Mouse (Mus musculus) E14TG2a.4 (cell line): Measurements from ENCODE around the gene Nav3.
"Not testable (repeated sequence)": the region's sequence is repeated elsewhere in the genome, so short reads cannot be mapped to it uniquely, and the experiment has no call there.

Experiments used
- H3K27me3 ChIP-seq: 2 replicates; pipeline ENCODE4 v1.6.1; 2014; ENCODE audit warnings: low read length, control low read depth; ENCODE audit not compliant: insufficient read depth
- H3K36me3 ChIP-seq: 2 replicates; pipeline ENCODE4 v1.6.1; 2014; ENCODE audit warnings: low read length, control low read depth; ENCODE audit not compliant: insufficient read depth
- H3K4me1 ChIP-seq: replicated peaks from 2 replicates; pipeline ENCODE4 v1.6.1; 2014; ENCODE audit warnings: low read depth, low read length, control low read depth
- H3K4me3 ChIP-seq: replicated peaks from 2 replicates; pipeline ENCODE4 v1.5.1; 2014; ENCODE audit warnings: mild to moderate bottlenecking, low read length
- H3K9me3 ChIP-seq: 2 replicates; pipeline ENCODE4 v1.6.1; 2014; ENCODE audit warnings: low read length, control low read depth
- CTCF ChIP-seq: conservative IDR thresholded peaks from 2 replicates; pipeline ENCODE4 v1.5.1; 2014; ENCODE audit warnings: low read length
- NANOG ChIP-seq: IDR thresholded peaks from 2 replicates; pipeline ENCODE4 v1.6.1; 2014; ENCODE audit warnings: borderline replicate concordance, low read length, mixed read lengths
- POU5F1 ChIP-seq: IDR thresholded peaks from 2 replicates; pipeline ENCODE4 v1.6.1; 2014; ENCODE audit warnings: low read length, borderline replicate concordance

Nav3 gene

GRCm38 (mm10) chr10:110024897-110025296, 431.1 kb downstream of the Nav3 start:
- H3K9me3 ChIP-seq, result peaks cover 36% of the 10 kb centered on the region
- TF ChIP-seq NANOG, result peak; percentile 60; the same call in 1 of the 2 replicates
- not testable (repeated sequence) for H3K4me1 ChIP-seq, H3K36me3 ChIP-seq, H3K27me3 ChIP-seq, H3K4me3 ChIP-seq

- Histone ChIP-seq H3K36me3 (no peaks in the 10 kb centered on the region; the same call in 1 of the 2 replicates), H3K27me3 (peaks cover 4% of the 10 kb centered on the region; the same call in 1 of the 2 replicates), H3K4me3 (no peak overlapping the region), H3K4me1 (peaks cover 5% of the 10 kb centered on the region; the same call in 1 of the 2 replicates), H3K9me3 (peaks cover 25% of the 10 kb centered on the region)
- TF ChIP-seq POU5F1 (no peak), CTCF (no peak), NANOG (no peak)
These were observed 433.9 kb downstream of the Nav3 start for GRCm38 (mm10) chr10:110022100-110022499.

GRCm38 (mm10) chr10:110019266-110019866, 436.6 kb downstream of the Nav3 start:
- TF ChIP-seq POU5F1, result no peak
- TF ChIP-seq CTCF, result no peak
- TF ChIP-seq NANOG, result no peak
- H3K4me3 ChIP-seq, result no peak overlapping the region
- no peaks in the 10 kb centered on the region for H3K4me1 ChIP-seq
- peaks cover 20% of the 10 kb centered on the region for H3K9me3 ChIP-seq
- no peaks in the 10 kb centered on the region for H3K27me3 ChIP-seq
- no peaks in the 10 kb centered on the region; the same call in 1 of the 2 replicates for H3K36me3 ChIP-seq

- H3K4me3 ChIP-seq, H3K27me3 ChIP-seq, H3K36me3 ChIP-seq, H3K4me1 ChIP-seq: not testable (repeated sequence)
- peaks cover 14% of the 10 kb centered on the region for H3K9me3 ChIP-seq
These were observed 454.7 kb downstream of the Nav3 start for GRCm38 (mm10) chr10:110001328-110001727.

GRCm38 (mm10) chr10:110000755-110001247, 455.2 kb downstream of the Nav3 start:
- Histone ChIP-seq H3K4me1 (no peaks in the 10 kb centered on the region), H3K36me3 (no peaks in the 10 kb centered on the region), H3K27me3 (no peaks in the 10 kb centered on the region), H3K9me3 (peaks cover 14% of the 10 kb centered on the region), H3K4me3 (no peak overlapping the region)
- TF ChIP-seq CTCF, result no peak
- no peak for TF ChIP-seq NANOG
- no peak for TF ChIP-seq POU5F1

GRCm38 (mm10) chr10:109999904-110000303, 456.1 kb downstream of the Nav3 start:
- peaks cover 14% of the 10 kb centered on the region for H3K9me3 ChIP-seq
- no peaks in the 10 kb centered on the region for H3K36me3 ChIP-seq
- no peaks in the 10 kb centered on the region for H3K4me1 ChIP-seq
- TF ChIP-seq POU5F1 (no peak), NANOG (no peak)
- no peak overlapping the region for H3K4me3 ChIP-seq
- no peaks in the 10 kb centered on the region for H3K27me3 ChIP-seq

- no peaks in the 10 kb centered on the region for H3K36me3 ChIP-seq
- H3K9me3 ChIP-seq, result peaks cover 14% of the 10 kb centered on the region
- no peak for TF ChIP-seq NANOG
- TF ChIP-seq POU5F1, result no peak
- TF ChIP-seq CTCF, result no peak
- no peaks in the 10 kb centered on the region for H3K4me1 ChIP-seq
- H3K27me3 ChIP-seq, result no peaks in the 10 kb centered on the region
- no peak overlapping the region for H3K4me3 ChIP-seq
These were observed 461.7 kb downstream of the Nav3 start for GRCm38 (mm10) chr10:109994302-109994701.

GRCm38 (mm10) chr10:109985824-109986485, 470.0 kb downstream of the Nav3 start:
- no peak overlapping the region for H3K4me3 ChIP-seq
- H3K27me3 ChIP-seq, result no peaks in the 10 kb centered on the region
- H3K4me1 ChIP-seq, result peaks cover 2% of the 10 kb centered on the region
- TF ChIP-seq POU5F1 (no peak), NANOG (no peak)
- no peaks in the 10 kb centered on the region for H3K9me3 ChIP-seq
- no peaks in the 10 kb centered on the region for H3K36me3 ChIP-seq

GRCm38 (mm10) chr10:109976351-109976750, 479.7 kb downstream of the Nav3 start:
- no peaks in the 10 kb centered on the region for H3K4me1 ChIP-seq
- no peaks in the 10 kb centered on the region for H3K9me3 ChIP-seq
- TF ChIP-seq POU5F1, result no peak
- no peak for TF ChIP-seq NANOG
- no peak for TF ChIP-seq CTCF
- H3K27me3 ChIP-seq, result no peaks in the 10 kb centered on the region
- no peaks in the 10 kb centered on the region for H3K36me3 ChIP-seq
- H3K4me3 ChIP-seq, result no peak overlapping the region
